Mouse (Mus musculus) liver, postnatal 0 days (tissue): ENCODE data around the gene Ccdc14.
"Not testable (repeated sequence)": the region's sequence is repeated elsewhere in the genome, so short reads cannot be mapped to it uniquely, and the experiment has no call there.

Experiments used
- CTCF ChIP-seq: sonication (generic); IDR thresholded peaks from 2 replicates; pipeline ENCODE4 v1.5.1; 2016; ENCODE audit warnings: antibody characterized with exemption, low read depth
- EP300 ChIP-seq: IDR thresholded peaks from 2 replicates; pipeline ENCODE4 v1.6.1; 2016; ENCODE audit warnings: antibody characterized with exemption, low read depth, mild to moderate bottlenecking

- not testable (repeated sequence) for TF ChIP-seq CTCF, EP300
Measured at GRCm38 (mm10) chr16:34728610-34729009, 38.2 kb downstream of the Ccdc14 start.
